Mouse (Mus musculus) gastrocnemius, postnatal 4 days (tissue): ENCODE measurements around the gene Senp2. TPM values are rescaled to one million over a fixed set of nuclear protein-coding genes. Genes with fewer than 3 reads are reported as not detected.

Experiments used
- DNase-seq, 2 experiments: peaks; one replicate each; pipeline ENCODE4 v3.0.0; 2021 to 2022; ENCODE audit warnings: low spot score in 2 of 2, mixed read lengths in 2 of 2
- total RNA-seq, 2 experiments: library from RNA; stranded (reverse); gene quantifications; 2 replicates each; pipeline ENCODE4 v1.2.3; 2021

Senp2 gene
- total RNA-seq, 2 experiments from 2014 or later: 24.1 to 28.0 TPM

DNA sequence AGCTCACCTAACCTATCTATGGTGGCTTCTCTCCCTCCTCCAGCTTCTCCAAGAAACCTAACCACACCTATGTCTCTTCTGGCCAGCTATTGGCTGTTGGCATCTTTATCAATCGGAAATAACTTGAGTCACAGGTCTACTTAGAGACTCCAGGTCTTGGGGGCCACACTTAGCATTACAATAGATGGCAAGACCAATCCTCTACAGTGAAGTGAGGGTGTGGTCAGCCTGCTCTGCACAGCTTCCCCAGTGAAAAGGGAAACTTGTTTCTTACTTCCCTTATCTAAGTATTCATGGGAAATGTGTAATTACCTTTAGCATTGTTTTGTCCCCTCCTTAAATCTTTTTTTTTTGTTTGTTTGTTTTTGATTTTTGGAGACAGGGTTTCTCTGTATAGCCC, 6.3 kb downstream of the Senp2 start:
- DNase-seq: no peak

DNA sequence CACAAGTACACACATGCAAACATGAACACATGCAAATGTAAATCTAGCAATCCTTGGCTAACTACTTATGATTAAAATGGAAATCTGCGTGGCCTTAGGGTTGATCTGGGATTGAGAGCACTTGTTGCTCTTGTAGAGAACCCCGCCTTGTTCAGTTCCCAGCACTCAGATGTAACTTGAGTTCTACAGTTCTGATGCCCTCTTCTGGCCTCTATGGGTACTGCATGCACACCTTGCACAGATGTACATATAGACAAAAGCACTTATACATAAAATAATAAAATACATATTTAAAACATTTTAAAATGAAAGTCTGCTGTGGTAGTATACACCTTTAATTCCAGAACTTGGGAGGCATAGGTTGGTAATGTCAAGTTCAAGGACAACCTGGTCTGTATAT, 12.8 kb downstream of the Senp2 start:
- no peak for DNase-seq

DNA sequence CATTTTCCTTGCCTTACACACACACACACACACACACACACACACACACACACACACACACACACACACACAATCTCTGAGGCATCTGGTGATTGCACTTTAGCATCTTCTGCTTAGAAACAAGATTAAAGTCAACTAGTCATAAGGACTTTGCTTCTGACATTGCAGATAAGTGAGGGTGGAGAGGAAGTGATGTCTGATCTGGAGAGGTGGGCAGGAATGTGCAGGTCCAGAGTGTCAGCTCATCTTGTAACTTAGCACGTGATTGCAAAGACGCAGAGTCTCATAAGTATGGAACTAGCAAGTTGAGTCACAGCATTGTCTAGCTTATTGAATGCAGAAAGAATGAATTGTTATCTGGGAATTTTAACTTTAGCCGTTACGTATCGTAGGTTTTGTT, 18.2 kb downstream of the Senp2 start:
- DNase-seq: no peak

DNA sequence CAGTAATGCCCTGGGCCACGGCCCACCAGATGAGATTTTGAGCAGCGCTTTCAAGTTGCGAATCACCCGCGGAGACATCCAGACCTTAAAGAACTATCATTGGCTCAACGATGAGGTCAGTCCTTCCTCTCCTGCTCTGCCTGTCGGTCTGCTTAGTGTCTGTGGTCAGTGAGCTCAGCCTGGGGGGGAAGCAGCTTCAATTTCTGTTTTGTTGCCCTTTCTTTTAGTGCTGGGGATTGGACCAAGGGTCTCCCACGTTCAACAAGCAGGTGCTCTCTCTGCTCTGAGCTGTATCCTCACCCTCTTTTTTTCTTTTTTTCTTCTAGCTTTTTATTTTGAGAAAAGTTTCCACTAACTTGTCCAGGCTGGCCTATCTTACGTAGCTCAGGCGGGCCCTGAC, 29.3 kb downstream of the Senp2 start:
- DNase-seq: no peak

DNA sequence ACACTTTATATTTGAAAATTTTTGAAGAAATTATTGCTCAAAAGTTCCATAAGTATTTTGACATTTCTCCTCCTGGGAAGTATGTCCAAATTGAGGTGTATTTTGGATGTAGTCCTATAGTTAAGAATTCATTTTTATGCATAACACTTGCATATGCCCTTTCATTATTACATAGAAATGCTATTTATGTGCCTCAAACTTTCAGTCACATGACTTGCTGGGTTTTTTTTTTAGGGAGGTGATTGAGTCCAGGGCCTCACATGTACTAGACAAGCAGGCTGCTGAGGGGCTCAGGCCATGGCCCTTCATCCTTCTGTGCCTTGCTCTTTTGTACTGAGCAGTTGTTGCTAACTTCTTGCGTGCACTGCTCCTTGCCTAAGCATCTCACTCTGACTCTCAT, 30.7 kb downstream of the Senp2 start:
- no peak for DNase-seq

DNA sequence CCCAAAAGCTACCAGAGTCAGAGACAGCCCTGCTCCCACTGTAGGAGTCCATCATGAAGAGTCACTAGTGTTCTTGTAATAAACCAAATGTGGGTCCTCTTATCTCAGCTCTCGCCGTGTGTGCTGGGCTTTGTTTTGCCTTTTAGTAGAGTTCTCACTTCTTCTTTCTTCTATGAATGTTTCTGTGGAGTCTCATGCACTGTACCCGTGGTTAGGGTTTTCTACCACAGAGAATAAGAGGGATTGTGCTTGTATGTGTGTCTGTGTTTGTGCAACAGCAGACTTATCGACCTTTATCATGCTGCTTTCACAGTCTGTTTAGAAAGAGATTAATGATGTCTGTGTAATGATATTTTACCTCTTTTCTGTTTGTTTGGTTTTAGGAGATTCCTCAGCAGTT, 34.5 kb downstream of the Senp2 start:
- no peak for DNase-seq

DNA sequence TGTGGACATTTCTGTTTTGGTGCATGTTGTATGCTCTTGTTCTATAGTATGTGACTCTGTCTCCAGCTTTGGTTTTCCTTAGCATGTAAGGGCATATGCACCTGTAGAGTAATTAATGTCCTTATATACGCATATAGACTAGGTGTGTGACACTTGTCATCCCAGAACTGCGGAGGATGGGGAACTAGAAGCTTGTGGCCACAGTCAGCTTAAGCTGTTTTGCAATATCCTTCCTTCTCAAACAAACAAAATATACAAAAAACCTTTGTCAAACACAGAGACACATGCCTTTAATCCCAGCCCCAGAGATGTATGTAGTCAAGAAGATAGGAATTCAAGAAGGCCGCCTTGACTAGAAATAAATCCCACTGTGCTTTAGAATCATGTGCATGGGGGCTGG, 36.6 kb downstream of the Senp2 start:
- DNase-seq: no peak

DNA sequence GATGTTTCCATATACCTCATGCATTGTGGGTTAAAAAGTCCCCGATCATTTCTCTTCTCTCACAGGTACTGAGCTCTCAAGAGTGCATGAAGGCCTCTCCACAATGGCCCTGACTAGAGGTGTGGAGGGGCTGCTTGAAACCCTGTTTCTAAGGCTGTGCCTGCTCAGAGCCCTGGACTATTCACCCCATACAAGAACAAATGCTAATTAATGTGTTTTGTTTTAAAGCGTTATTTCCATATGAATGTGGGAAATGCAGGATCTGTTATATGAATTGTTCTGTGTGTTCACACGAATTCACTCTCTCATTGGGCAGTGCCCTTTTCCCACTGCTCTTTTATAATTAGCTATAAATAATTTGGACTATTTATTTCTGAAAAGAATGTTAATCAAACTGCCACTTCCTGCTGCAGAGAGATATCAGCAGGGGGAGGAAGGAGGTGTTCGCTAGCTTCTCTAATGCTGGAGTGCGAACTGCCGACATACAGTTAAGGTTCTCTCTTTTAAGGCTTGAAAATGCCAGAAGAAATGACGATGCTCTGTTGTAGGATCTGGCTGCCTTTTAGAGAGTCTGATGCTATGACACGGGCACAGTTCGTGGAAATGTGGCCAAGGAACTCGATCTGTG, 37.6 kb downstream of the Senp2 start:
- DNase-seq: no peak

DNA sequence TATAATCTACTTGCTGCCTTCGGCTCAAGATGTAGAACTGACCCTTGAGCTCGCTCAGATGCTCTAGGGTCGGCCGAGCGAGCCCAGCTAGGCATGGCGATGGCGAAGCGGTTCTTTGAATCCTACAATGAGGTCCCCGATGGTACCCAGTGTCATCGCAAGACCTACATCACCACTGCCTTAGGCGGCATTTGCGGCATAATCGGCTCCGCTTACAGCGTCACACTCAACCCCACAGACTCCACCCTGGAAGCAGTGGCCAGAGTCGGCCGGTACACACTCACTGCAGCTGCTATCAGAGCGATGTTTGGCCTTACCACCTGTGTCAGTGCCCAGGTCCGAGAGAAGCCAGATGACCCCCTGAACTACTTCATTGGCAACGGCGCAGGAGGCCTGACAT, 44.1 kb downstream of the Senp2 start:
- DNase-seq: no peak

DNA sequence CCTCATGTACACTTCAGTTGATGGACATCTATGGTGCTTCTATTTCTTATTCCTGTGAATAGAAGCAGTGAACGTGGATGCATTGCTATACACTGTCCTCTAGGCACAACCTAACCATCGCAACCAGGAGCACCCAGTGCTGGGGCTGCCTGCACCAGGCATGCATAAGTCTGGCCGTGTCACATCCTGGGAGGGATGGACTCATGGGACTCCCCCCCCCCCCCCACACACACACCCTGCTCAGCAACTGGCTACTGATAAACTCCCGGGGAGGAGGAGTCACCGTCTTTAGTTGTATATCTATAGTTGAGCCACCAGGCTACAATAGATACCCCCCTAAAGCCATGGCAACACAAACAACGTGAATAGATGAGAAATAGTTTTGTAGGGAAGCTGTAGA, 48.2 kb downstream of the Senp2 start:
- DNase-seq: no peak

DNA sequence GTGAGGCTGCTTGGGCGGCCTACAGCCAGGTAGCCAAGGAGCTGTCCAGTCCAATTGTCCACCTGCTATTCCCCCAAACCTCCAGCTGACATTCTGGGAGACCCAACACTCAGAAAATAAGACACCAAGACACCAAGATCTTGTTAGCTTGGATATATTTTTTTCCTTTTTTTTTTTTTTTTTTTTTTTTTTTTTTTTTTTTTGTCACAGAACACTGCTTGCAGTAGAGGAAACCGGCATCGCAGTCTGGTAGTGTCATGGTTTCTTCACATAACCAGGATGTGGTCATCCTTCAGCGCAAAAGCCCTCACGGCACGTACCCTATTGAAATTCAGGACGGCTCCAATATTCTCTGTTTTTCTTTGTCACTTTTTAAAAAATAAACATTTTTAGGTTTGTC, 49.6 kb downstream of the Senp2 start:
- DNase-seq: no peak

DNA sequence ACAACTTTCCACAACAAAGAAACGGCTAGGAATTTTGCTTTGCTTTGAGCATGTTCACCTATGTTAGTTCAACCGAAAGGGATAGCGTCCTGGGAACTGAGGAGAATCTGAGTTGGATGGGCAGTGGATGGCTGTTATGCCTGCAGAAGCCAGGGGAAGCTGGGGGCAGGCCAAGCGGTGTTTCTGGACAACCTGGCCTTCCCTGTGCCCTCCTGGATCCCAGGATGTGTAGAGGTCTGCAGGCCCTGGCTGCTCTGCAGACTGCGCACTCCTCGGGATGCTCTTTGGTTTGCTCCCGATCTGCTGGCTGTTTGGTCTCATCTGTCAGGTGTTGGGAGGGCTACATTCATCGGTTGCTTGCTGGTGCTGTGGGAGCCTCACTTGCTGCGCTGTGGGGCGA, 51.1 kb downstream of the Senp2 start:
- DNase-seq: no peak

DNA sequence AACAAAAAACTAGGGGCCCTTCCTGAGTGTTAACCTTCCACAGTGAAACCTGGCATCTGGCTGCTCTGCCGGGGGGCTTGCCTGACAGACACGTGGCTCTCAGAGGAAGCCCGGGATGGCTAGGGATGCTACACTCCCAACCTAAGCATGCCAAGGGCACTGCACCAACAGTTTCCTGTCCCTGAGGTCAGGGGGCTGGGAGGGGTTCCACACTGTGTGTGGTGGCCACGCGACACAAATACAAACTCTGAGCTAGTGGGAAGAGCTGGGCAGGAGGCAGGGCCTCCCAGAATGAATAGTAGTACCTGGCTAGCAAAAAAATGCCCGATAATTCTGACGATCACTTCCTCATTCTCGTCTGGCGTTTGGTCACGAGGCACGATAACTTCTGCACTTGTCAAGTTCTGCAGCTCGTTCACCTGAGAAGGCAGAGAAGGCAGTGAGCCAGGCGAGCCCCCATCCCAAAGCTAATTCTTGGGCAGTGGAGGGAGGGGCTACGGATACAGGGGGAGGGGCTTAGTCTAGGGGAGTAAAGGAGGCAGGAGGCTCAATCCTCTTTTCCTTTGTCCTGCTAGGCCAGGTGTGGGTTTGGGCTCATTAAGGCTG, 52.4 kb downstream of the Senp2 start:
- no peak for DNase-seq

DNA sequence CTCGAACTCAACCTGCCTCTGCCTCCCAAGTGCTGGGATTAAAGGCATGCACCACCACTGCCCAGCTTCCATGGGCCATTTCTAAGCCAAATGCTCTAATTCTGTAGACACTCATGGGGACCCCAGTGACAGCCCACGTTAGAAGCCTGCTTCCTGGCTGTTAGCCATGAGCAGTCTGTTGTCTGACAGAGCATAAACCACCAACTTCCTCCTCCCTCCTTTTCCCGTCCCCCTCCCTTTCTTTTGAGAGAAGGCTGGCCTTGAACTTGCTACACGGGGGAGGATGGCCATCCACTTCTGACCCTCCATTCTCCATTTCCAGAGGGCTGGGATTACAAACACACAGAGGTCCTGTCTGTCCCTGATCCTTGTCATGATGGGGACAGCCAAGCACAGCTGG, 53.0 kb downstream of the Senp2 start:
- no peak for DNase-seq

DNA sequence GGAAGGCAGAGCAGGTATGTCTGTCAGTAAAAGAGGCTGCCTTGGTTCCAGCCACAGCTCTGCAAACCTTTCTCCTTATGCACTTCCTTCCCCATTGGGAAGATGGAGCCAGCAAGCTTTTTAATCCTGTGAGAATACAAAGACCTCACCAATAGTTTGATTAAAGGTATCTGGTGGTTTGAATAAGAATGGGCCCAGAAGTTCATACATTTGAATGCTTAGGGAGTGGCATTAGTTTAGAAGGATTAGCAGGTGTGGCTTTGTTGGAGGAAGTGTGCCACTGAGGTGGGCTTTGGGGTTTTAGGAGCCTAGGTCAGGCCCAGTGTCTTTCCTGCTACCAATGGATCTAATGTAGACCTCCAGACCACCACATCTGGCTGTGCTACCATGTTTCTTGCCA, 56.3 kb downstream of the Senp2 start:
- DNase-seq: no peak

DNA sequence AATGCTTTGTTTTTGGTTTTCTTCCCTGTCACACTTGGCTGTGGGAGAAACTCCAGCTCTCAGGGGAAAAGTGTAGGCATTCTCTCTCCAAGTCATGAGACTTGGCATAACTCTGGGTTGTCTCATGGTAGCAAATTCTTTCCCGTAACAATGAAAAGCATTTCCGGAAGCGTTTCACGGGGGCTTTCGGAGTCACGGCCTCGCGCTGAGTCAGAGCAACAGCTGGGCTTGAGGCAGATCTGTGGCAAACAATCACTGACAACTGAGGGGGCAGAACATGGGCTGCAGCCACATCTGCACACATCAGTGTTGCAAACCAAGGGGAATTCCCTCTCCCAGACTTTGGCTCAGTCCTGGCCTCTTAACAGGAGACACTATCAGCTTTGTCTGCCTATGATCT, 58.1 kb downstream of the Senp2 start:
- peak in 1 of 2 experiments; percentile 42 for DNase-seq

DNA sequence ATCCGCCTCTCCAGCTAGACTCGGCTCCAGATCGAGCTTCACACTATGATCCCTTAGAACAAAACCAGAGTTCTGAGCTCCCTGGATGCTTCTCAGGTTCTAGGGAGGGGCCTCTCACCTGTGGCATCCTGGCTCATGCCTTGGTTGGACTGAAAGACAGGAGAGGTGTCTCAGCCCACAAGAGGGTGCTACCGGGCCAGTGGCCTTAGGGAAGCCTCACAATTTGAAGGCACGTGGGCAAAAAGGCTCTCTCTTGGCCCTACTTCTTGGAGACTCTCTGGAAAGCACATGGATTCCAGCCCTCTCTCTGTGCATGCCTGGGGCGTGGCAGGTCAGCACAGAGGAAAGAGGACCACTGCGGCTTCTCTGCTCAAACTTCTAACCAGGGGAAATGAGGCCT, 62.1 kb downstream of the Senp2 start:
- DNase-seq: no peak

DNA sequence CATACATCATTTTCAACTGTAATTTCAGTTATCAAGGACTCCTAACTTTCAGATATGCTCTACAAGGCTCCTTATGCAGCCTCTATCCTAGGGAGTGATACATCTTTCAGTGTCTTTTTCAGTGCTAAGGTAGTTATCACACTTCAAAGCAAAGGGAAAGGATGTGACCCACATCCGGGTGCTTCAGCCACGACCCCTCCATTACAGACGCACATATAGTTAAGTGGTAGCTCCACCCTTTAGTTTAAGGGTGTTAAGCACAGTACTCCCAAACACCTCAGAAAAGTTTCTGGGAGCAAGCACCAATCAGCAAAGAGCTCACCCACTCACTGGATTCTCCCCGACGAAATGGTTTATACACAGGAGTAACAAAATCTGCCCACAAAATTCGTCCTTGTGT, 65.8 kb downstream of the Senp2 start:
- no peak for DNase-seq

DNA sequence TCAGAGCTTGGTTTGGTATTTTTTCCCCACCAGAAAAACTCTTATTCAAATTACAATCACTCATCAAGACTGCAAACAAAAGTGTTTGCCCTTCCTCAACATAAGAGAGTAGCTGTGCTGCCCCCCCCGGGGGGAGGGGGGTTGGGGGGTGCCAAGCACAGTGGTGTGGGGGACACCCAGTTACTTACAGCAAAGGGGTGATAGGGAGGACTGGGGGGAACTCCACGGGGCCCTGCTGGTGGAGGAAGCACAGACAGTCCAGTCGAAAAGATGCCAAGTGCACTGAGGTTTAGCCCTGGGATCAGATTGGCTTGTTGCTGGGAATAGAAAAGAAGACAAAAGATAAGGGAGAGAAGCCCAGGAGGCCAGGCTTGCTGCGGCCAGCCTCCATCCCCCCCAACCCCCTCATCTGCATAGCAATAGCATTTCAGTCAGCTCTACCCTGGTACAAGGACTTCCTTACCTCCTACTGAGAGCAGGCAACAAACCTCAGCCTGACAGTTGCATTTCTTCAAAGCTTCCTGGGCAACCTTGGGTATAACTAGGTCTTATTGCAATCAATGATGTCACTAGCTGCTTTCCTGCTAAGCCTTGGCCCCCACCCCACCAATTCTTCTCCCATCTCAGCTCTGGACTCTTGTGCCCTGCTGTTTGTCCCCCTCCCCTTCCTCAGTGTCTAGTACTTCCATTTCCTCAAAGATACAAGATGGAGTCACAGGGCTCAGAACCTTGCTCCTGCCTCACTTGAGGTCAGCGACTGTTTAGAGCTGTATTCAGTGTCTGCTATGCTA, 66.7 kb downstream of the Senp2 start:
- DNase-seq: no peak

DNA sequence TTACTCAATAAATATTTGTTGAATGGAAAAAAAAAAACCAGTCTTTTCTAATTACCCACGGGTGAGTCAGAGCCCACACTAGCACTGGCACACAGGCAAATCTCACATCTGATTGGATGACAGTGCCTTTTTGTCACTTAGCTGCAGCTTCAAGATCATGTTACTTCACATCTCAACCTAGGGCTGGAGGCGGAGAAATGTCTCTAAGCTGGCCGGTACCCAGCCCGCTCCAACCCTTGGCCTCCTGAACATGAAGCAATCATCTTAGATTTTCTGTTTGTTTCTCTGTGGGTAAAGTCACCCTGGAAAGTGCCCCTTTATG, 67.3 kb downstream of the Senp2 start:
- no peak for DNase-seq

DNA sequence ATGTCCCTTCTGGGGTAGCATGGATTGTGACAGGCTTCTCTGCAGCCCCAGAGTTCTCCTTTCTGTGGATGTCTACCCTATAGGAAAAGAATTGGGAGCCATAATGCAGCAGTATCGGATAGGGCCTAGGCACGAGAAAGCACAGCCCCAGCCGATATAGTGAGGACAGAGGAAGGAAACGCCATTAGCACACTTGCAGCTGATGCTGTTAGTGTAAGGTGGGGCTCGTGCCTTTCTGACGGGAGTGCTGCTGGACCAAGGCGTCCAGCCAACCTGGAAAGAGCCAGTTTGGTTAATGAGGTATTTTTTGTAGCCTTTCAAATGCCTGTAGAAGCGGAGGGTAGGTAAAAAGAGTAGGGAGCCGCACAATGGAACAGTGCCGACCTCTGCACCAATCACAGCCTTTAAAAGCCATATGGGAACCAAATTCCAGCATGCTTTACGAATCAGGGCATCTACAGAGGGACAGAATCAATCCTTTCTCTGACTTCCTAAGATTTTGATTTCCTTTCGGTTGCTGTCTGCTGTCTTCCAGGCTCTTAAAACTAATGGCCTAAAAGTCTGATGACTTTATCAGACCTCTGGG, 70.9 kb downstream of the Senp2 start:
- DNase-seq: no peak

DNA sequence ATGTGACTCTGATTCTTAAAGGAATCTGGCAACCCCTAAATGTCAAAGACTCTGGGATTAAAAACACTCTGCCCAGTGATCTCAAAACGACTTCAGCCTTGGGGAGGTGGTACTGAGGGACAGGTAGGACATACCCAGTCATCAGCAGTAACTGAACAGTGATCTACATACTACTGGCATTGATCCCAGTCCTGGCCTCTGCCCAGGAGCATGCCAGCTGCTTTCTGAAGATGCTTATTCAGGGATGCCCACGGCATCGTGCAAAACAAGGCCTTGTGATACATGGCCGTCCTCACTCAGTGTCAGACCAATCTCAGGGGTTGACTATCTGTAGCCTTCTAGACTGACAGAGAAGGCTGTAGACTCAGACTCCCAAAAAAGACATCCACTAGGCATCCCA, 76.1 kb downstream of the Senp2 start:
- no peak for DNase-seq
